Mouse (Mus musculus): ENCODE results near the gene P4htm. TPM values are rescaled to one million over a fixed set of nuclear protein-coding genes. Genes with fewer than 3 reads are reported as not detected.

Gene P4htm
- polyA plus RNA-seq, 1 experiment from 2014 or later: 20.6 TPM

- no peak overlapping the region for H3K27ac ChIP-seq (replicated peaks in 1 of 2; ENCODE audit: control insufficient read depth in 1 of 2, insufficient read depth in 1 of 2, low read depth in 2 of 2, low read length in 2 of 2)
- WGBS: 78% methylated on average over 4 of the region's 4 CpGs
- H3K4me2 ChIP-seq (ENCODE audit: low read length): no peak overlapping the region
- H3K4me3 ChIP-seq (ENCODE audit: control insufficient read depth in 1 of 2, insufficient read depth in 1 of 2, low read depth in 1 of 2, low read length in 2 of 2): no peak overlapping the region
- no peak overlapping the region for H3K9ac ChIP-seq (ENCODE audit: low read length)
- no peaks in the 10 kb centered on the region for H3K9me3 ChIP-seq (ENCODE audit: control insufficient read depth, low read length)
- H3K36me3 ChIP-seq (ENCODE audit: control insufficient read depth, insufficient read depth, low read length): peaks cover 25% of the 10 kb centered on the region
- no peaks in the 10 kb centered on the region for H3K27me3 ChIP-seq (ENCODE audit: control insufficient read depth, insufficient read depth, low read length)
- ATAC-seq (ENCODE audit: insufficient number of reproducible peaks, insufficient read depth, low FRiP score, low read depth): no peak
- peaks cover 8 to 16% of the 10 kb centered on the region in 2 experiments for H3K4me1 ChIP-seq (ENCODE audit: control insufficient read depth in 2 of 2, insufficient read depth in 2 of 2, low read length in 2 of 2)
These were observed 1.6 kb upstream of the P4htm start for GRCm38 (mm10) chr9:108599021-108599566.

DNA sequence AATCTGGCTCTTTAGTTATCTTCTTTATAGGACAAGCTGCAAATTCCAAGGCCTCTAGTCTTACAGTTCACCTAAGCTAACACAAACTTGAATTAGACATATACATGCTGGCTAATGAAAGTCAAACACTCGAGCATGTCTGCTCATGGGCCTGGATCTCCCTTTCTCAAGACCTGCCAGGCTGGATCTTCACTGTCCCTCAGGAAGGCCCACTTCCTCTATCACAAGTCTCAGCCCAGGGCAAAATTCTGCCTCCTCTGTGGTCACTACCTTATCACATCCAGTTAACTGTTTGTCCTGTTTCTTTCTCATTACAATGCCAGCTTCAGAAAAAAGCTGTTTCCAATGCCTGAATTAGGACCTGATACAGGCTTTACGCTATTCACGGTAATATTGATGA lies 3.1 kb downstream of the P4htm start:
- no peak for ATAC-seq (ENCODE audit: insufficient number of reproducible peaks, insufficient read depth, low FRiP score, low read depth)
- H3K36me3 ChIP-seq (ENCODE audit: control insufficient read depth, insufficient read depth, low read length): peaks cover 9% of the 10 kb centered on the region; the same call in 1 of the 2 replicates
- peak overlapping the region; percentile 56; the same call in 1 of the 2 replicates for H3K9ac ChIP-seq (ENCODE audit: low read length)
- peak overlapping the region; percentile 72 to 91 for H3K27ac ChIP-seq (replicated peaks in 1 of 2; ENCODE audit: control insufficient read depth in 1 of 2, insufficient read depth in 1 of 2, low read depth in 2 of 2, low read length in 2 of 2)
- no peak overlapping the region for H3K4me3 ChIP-seq (ENCODE audit: control insufficient read depth in 1 of 2, insufficient read depth in 1 of 2, low read depth in 1 of 2, low read length in 2 of 2)
- peak overlapping the region; percentile 47 for H3K4me2 ChIP-seq (ENCODE audit: low read length)
- H3K4me1 ChIP-seq (ENCODE audit: control insufficient read depth in 2 of 2, insufficient read depth in 2 of 2, low read length in 2 of 2): peaks cover 12 to 16% of the 10 kb centered on the region in 2 experiments
- H3K9me3 ChIP-seq (ENCODE audit: control insufficient read depth, low read length): no peaks in the 10 kb centered on the region
- 15% methylated on average over 3 of the region's 3 CpGs for WGBS
- no peaks in the 10 kb centered on the region for H3K27me3 ChIP-seq (ENCODE audit: control insufficient read depth, insufficient read depth, low read length)

GRCm38 (mm10) chr9:108591462-108591861 lies 6.0 kb downstream of the P4htm start:
- peaks cover 9% of the 10 kb centered on the region; the same call in 1 of the 2 replicates for H3K36me3 ChIP-seq (ENCODE audit: control insufficient read depth, insufficient read depth, low read length)
- WGBS: 75% methylated on average over 4 of the region's 4 CpGs
- peaks cover 33 to 43% of the 10 kb centered on the region in 2 experiments for H3K4me1 ChIP-seq (ENCODE audit: control insufficient read depth in 2 of 2, insufficient read depth in 2 of 2, low read length in 2 of 2)
- no peak for ATAC-seq (ENCODE audit: insufficient number of reproducible peaks, insufficient read depth, low FRiP score, low read depth)
- no peak overlapping the region for H3K27ac ChIP-seq (replicated peaks in 1 of 2; ENCODE audit: control insufficient read depth in 1 of 2, insufficient read depth in 1 of 2, low read depth in 2 of 2, low read length in 2 of 2)
- no peak overlapping the region for H3K4me2 ChIP-seq (ENCODE audit: low read length)
- no peak overlapping the region for H3K9ac ChIP-seq (ENCODE audit: low read length)
- H3K27me3 ChIP-seq (ENCODE audit: control insufficient read depth, insufficient read depth, low read length): no peaks in the 10 kb centered on the region
- H3K4me3 ChIP-seq (ENCODE audit: control insufficient read depth in 1 of 2, insufficient read depth in 1 of 2, low read depth in 1 of 2, low read length in 2 of 2): no peak overlapping the region
- no peaks in the 10 kb centered on the region for H3K9me3 ChIP-seq (ENCODE audit: control insufficient read depth, low read length)

GRCm38 (mm10) chr9:108589229-108589628 lies 8.2 kb downstream of the P4htm start:
- H3K9me3 ChIP-seq (ENCODE audit: control insufficient read depth, low read length): no peaks in the 10 kb centered on the region
- peak overlapping the region in 1 of 2 experiments; percentile 92; a peak in 1 of 4 replicates for H3K27ac ChIP-seq (replicated peaks in 1 of 2; ENCODE audit: control insufficient read depth in 1 of 2, insufficient read depth in 1 of 2, low read depth in 2 of 2, low read length in 2 of 2)
- peaks cover 31 to 40% of the 10 kb centered on the region in 2 experiments for H3K4me1 ChIP-seq (ENCODE audit: control insufficient read depth in 2 of 2, insufficient read depth in 2 of 2, low read length in 2 of 2)
- WGBS: 68% methylated on average over 5 of the region's 5 CpGs
- H3K4me3 ChIP-seq (ENCODE audit: control insufficient read depth in 1 of 2, insufficient read depth in 1 of 2, low read depth in 1 of 2, low read length in 2 of 2): no peak overlapping the region
- H3K27me3 ChIP-seq (ENCODE audit: control insufficient read depth, insufficient read depth, low read length): no peaks in the 10 kb centered on the region
- no peak overlapping the region for H3K9ac ChIP-seq (ENCODE audit: low read length)
- no peak for ATAC-seq (ENCODE audit: insufficient number of reproducible peaks, insufficient read depth, low FRiP score, low read depth)
- no peak overlapping the region for H3K4me2 ChIP-seq (ENCODE audit: low read length)
- peaks cover 9% of the 10 kb centered on the region; the same call in 1 of the 2 replicates for H3K36me3 ChIP-seq (ENCODE audit: control insufficient read depth, insufficient read depth, low read length)

- peak overlapping the region; percentile 59 for H3K4me2 ChIP-seq (ENCODE audit: low read length)
- peaks cover 10% of the 10 kb centered on the region for H3K36me3 ChIP-seq (ENCODE audit: control insufficient read depth, insufficient read depth, low read length)
- H3K4me3 ChIP-seq (ENCODE audit: control insufficient read depth in 1 of 2, insufficient read depth in 1 of 2, low read depth in 1 of 2, low read length in 2 of 2): peak overlapping the region; percentile 29 to 34
- no peaks in the 10 kb centered on the region for H3K9me3 ChIP-seq (ENCODE audit: control insufficient read depth, low read length)
- H3K4me1 ChIP-seq (ENCODE audit: control insufficient read depth in 2 of 2, insufficient read depth in 2 of 2, low read length in 2 of 2): peaks cover 35 to 45% of the 10 kb centered on the region in 2 experiments
- peak overlapping the region; percentile 87 to 92 for H3K27ac ChIP-seq (replicated peaks in 1 of 2; ENCODE audit: control insufficient read depth in 1 of 2, insufficient read depth in 1 of 2, low read depth in 2 of 2, low read length in 2 of 2)
- WGBS: 2% methylated on average over 14 of the region's 14 CpGs
- peak overlapping the region; percentile 51 for H3K9ac ChIP-seq (ENCODE audit: low read length)
- peak; percentile 94 for ATAC-seq (ENCODE audit: insufficient number of reproducible peaks, insufficient read depth, low FRiP score, low read depth)
- no peaks in the 10 kb centered on the region for H3K27me3 ChIP-seq (ENCODE audit: control insufficient read depth, insufficient read depth, low read length)
These were observed 9.8 kb downstream of the P4htm start for GRCm38 (mm10) chr9:108587571-108588180.

GRCm38 (mm10) chr9:108579344-108579690 lies 18.1 kb downstream of the P4htm start:
- no peak for ATAC-seq (ENCODE audit: insufficient number of reproducible peaks, insufficient read depth, low FRiP score, low read depth)
- WGBS: 42% methylated on average over 5 of the region's 5 CpGs
- H3K4me1 ChIP-seq (ENCODE audit: control insufficient read depth in 2 of 2, insufficient read depth in 2 of 2, low read length in 2 of 2): peaks cover 32 to 42% of the 10 kb centered on the region in 2 experiments

DNA sequence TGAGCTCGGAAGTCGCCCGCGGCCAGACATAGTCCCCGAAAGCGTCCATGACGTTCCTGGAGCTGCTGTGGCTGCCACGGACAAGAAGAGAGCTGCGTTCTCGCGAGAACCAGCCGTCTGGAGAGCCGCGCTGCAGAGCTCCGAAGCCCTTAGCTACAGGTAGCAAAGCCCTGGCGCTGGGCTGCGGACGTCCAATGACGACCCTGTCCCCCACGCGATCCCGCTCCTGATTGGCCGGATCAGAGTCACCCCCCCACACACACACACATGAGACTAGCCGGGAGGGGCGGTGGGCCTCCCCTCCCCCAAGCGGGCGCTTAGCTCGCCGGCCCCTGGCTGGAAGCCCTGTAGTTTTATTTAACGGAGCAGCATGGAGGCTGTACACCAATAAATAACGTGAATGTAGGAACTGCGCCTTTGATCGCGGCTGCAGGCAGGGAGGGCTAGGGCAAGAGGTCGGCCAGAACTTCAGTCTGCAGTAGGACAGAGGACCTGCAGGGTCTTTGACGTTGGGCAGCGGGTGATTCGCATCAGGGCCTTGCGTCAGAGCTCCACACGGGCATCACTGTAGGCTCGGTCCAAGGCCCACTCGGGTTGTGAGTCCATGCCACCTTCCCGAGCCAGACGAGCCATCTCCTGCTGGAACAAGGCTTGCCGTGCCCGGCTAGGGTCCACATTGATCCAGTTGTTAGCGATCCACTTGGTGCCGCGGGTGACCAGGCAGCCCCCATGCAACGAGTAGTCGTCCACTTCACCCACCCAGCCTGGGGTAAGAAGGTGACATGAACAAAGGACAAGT lies 18.7 kb downstream of the P4htm start, which contains the start of gene Wdr6:
Gene Wdr6 (minus strand): TSS at position 195 of the 799 bp plus-strand sequence.
- peak within 1 kb of the TSS; percentile 92 to 94 for H3K27ac ChIP-seq (replicated peaks in 1 of 2; ENCODE audit: control insufficient read depth in 1 of 2, insufficient read depth in 1 of 2, low read depth in 2 of 2, low read length in 2 of 2)
- peak within 1 kb of the TSS; percentile 73 to 93 for H3K4me3 ChIP-seq (ENCODE audit: control insufficient read depth in 1 of 2, insufficient read depth in 1 of 2, low read depth in 1 of 2, low read length in 2 of 2)
- no peaks in the 10 kb centered on the region for H3K9me3 ChIP-seq (ENCODE audit: control insufficient read depth, low read length)
- ATAC-seq (ENCODE audit: insufficient number of reproducible peaks, insufficient read depth, low FRiP score, low read depth): peak; percentile 95
- peak within 1 kb of the TSS; percentile 91 for H3K9ac ChIP-seq (ENCODE audit: low read length)
- H3K4me2 ChIP-seq (ENCODE audit: low read length): peak within 1 kb of the TSS; percentile 66
- peaks cover 50% of the 10 kb centered on the region for H3K36me3 ChIP-seq (ENCODE audit: control insufficient read depth, insufficient read depth, low read length)
- WGBS: 7% methylated on average over 51 of the region's 51 CpGs
- peaks cover 32 to 43% of the 10 kb centered on the region in 2 experiments for H3K4me1 ChIP-seq (ENCODE audit: control insufficient read depth in 2 of 2, insufficient read depth in 2 of 2, low read length in 2 of 2)
- no peaks in the 10 kb centered on the region for H3K27me3 ChIP-seq (ENCODE audit: control insufficient read depth, insufficient read depth, low read length)

More at GRCm38 (mm10) chr9:108579344-108579690, 18.1 kb downstream of the P4htm start:
- H3K36me3 ChIP-seq (ENCODE audit: control insufficient read depth, insufficient read depth, low read length): peaks cover 44% of the 10 kb centered on the region
- peak overlapping the region in 1 of 2 experiments; percentile 73; a peak in 2 of 4 replicates for H3K4me3 ChIP-seq (ENCODE audit: control insufficient read depth in 1 of 2, insufficient read depth in 1 of 2, low read depth in 1 of 2, low read length in 2 of 2)
- H3K27me3 ChIP-seq (ENCODE audit: control insufficient read depth, insufficient read depth, low read length): no peaks in the 10 kb centered on the region
- H3K27ac ChIP-seq (replicated peaks in 1 of 2; ENCODE audit: control insufficient read depth in 1 of 2, insufficient read depth in 1 of 2, low read depth in 2 of 2, low read length in 2 of 2): peak overlapping the region; percentile 72 to 92
- H3K9me3 ChIP-seq (ENCODE audit: control insufficient read depth, low read length): no peaks in the 10 kb centered on the region
- peak overlapping the region; percentile 66 for H3K4me2 ChIP-seq (ENCODE audit: low read length)
- peak overlapping the region; percentile 67 for H3K9ac ChIP-seq (ENCODE audit: low read length)

All from heart, embryonic 14.5 days (tissue).